Mouse (Mus musculus) erythroblast, embryonic 14.5 days (primary cell): ENCODE data around the gene Osbpl6.

Experiments
- GATA1 ChIP-seq: IDR thresholded peaks from 2 replicates; pipeline ENCODE4 v1.6.1; 2012; ENCODE audit warnings: low read length, inconsistent platforms, mixed read lengths
- TAL1 ChIP-seq: IDR thresholded peaks from 3 replicates; pipeline ENCODE4 v1.6.1; 2012; ENCODE audit warnings: low read length, inconsistent platforms, mixed read lengths

- TF ChIP-seq TAL1: no peak
- no peak for TF ChIP-seq GATA1
Measured at GRCm38 (mm10) chr2:76590221-76590620, 183.9 kb downstream of the Osbpl6 start.
